Mouse (Mus musculus): ENCODE data around the gene Coil.
A peak's percentile ranks its signal among the peaks of the same experiment; 100 is the strongest.

- TF ChIP-seq CTCF (IDR thresholded peaks at IDR 0.05; ENCODE audit: low read depth): peak; percentile 89
- TF ChIP-seq EP300 (IDR thresholded peaks at IDR 0.05; ENCODE audit: low read depth): peak; percentile 36; the same call in 1 of the 2 replicates
These were observed 4.0 kb downstream of the Coil start for GRCm38 (mm10) chr11:88973776-88974701.

Measured in liver, embryonic 14.5 days (tissue).